Mouse (Mus musculus) MEL (cell line): ENCODE data around the gene Gm5800. TPM values are rescaled to one million over a fixed set of nuclear protein-coding genes. Genes with fewer than 3 reads are reported as not detected.

Source experiments
- DNase-seq: peaks from one replicate; pipeline ENCODE4 v3.0.0; 2011; ENCODE audit warnings: low read depth, low spot score
- H3K27ac ChIP-seq: 2 replicates; pipeline ENCODE4 v1.5.1; 2012; ENCODE audit warnings: low read depth, mild to moderate bottlenecking, control low read depth, low read length, moderate library complexity; ENCODE audit not compliant: control insufficient read depth
- H3K27me3 ChIP-seq, 2 experiments: fragments of 150-350 bp in 1 of 2; sonication (generic) in 1 of 2; 2 replicates each; pipeline ENCODE4 v1.6.1; 2012; ENCODE audit warnings: low read length in 2 of 2, mild to moderate bottlenecking in 2 of 2, improper control_type of control experiment in 1 of 2, moderate library complexity in 1 of 2; ENCODE audit not compliant: insufficient read depth in 2 of 2, control insufficient read depth in 1 of 2
- H3K36me3 ChIP-seq, 2 experiments: 2 replicates each; pipeline ENCODE4 v1.6.1; 2012 to 2014; ENCODE audit warnings: low read length in 2 of 2, improper control_type of control experiment in 1 of 2, inconsistent platforms in 1 of 2, mild to moderate bottlenecking in 1 of 2; ENCODE audit not compliant: insufficient read depth in 2 of 2, control insufficient read depth in 1 of 2
- H3K4me1 ChIP-seq, 2 experiments: fragments of 150-350 bp in 1 of 2; sonication (generic) in 1 of 2; 2 replicates each; pipeline ENCODE4 v1.6.1; 2012; ENCODE audit warnings: low read length in 2 of 2, improper control_type of control experiment in 1 of 2, mild to moderate bottlenecking in 1 of 2; ENCODE audit not compliant: insufficient read depth in 2 of 2, control insufficient read depth in 1 of 2
- H3K4me3 ChIP-seq, 2 experiments: fragments of 150-350 bp in 1 of 2; sonication (generic) in 1 of 2; 2 replicates each; pipeline ENCODE4 v1.5.1; 2012; ENCODE audit warnings: low read depth in 2 of 2, low read length in 2 of 2, mild to moderate bottlenecking in 2 of 2, moderate library complexity in 2 of 2, control low read depth in 1 of 2, improper control_type of control experiment in 1 of 2; ENCODE audit not compliant: control insufficient read depth in 1 of 2, insufficient read depth in 1 of 2
- H3K79me2 ChIP-seq: 2 replicates; pipeline ENCODE4 v1.6.1; 2012; ENCODE audit warnings: mild to moderate bottlenecking, low read length, moderate library complexity; ENCODE audit not compliant: control insufficient read depth, poor library complexity, insufficient read depth
- H3K9ac ChIP-seq: 2 replicates; pipeline ENCODE4 v1.6.1; 2012; ENCODE audit warnings: low read depth, mild to moderate bottlenecking, control low read depth, low read length, moderate library complexity; ENCODE audit not compliant: control insufficient read depth, poor library complexity, severe bottlenecking
- H3K9me3 ChIP-seq: fragments of 150-350 bp; sonication (generic); replicated peaks from 2 replicates; pipeline ENCODE4 v1.6.1; 2012; ENCODE audit warnings: mild to moderate bottlenecking, low read length, improper control_type of control experiment, moderate library complexity; ENCODE audit not compliant: insufficient read depth
- BHLHE40 ChIP-seq: IDR thresholded peaks from 2 replicates; pipeline ENCODE4 v1.6.1; 2012; ENCODE audit warnings: low read depth, mild to moderate bottlenecking, inconsistent platforms, low read length, improper control_type of control experiment, borderline replicate concordance
- ELF1 ChIP-seq: IDR thresholded peaks from 2 replicates; pipeline ENCODE4 v1.6.1; 2014; ENCODE audit warnings: low read depth, mild to moderate bottlenecking, inconsistent platforms, low read length, improper control_type of control experiment, moderate library complexity
- GABPA ChIP-seq: IDR thresholded peaks from 2 replicates; pipeline ENCODE4 v1.6.1; 2012; ENCODE audit warnings: low read depth, mild to moderate bottlenecking, inconsistent platforms, low read length, improper control_type of control experiment, moderate library complexity
- KAT2A ChIP-seq: conservative IDR thresholded peaks from 2 replicates; pipeline ENCODE4 v1.6.1; 2012; ENCODE audit warnings: low read depth, low read length, improper control_type of control experiment, inconsistent platforms
- TCF12 ChIP-seq: IDR thresholded peaks from 2 replicates; pipeline ENCODE4 v1.6.1; 2014; ENCODE audit warnings: low read depth, mild to moderate bottlenecking, inconsistent platforms, low read length, improper control_type of control experiment, moderate library complexity
- polyA plus RNA-seq, 2 experiments: library from polyadenylated mRNA; stranded (reverse) in 1 of 2; unstranded in 1 of 2; fragments of >175 nt in 1 of 2; fragments of >200 nt in 1 of 2; gene quantifications; 2 replicates each; pipeline versions ENCODE4 v1.2.1 to v1.2.4; 2012; ENCODE audit warnings: low replicate concordance in 2 of 2, low read depth in 1 of 2; ENCODE audit not compliant: insufficient read length in 2 of 2, insufficient read depth in 1 of 2, missing spikeins in 1 of 2
- total RNA-seq: library from RNA; depleted of rRNA; stranded (reverse); fragments of 300-350 nt; gene quantifications from 2 replicates; pipeline ENCODE4 v1.2.3, GENCODE M21; 2012; rRNA removed

The Gm5800 gene
- total and polyA plus RNA-seq, 3 experiments = not detected

GRCm38 (mm10) chr14:51677269-51677668 lies 39.7 kb downstream of the Gm5800 start:
- Histone ChIP-seq H3K36me3 (no peaks in the 10 kb centered on the region), H3K4me3 (no peak overlapping the region), H3K27me3 (no peaks in the 10 kb centered on the region), H3K79me2 (no peaks in the 10 kb centered on the region), H3K4me1 (no peaks in the 10 kb centered on the region), H3K9me3 (no peaks in the 10 kb centered on the region), H3K27ac (no peak overlapping the region), H3K9ac (no peak overlapping the region)
- no peak for DNase-seq
- TF ChIP-seq BHLHE40 = no peak
- no peak for TF ChIP-seq GABPA
- no peak for TF ChIP-seq ELF1
- no peak for TF ChIP-seq KAT2A
- no peak for TF ChIP-seq TCF12

Other genes starting within 250 kb of the Gm5800 start
- gene Gm5622, start 164.4 kb downstream of the Gm5800 start, total RNA-seq = not detected in 2 replicates
- not detected for gene Gm5622, start 164.4 kb downstream of the Gm5800 start, polyA plus RNA-seq
- gene Gm17175, start 143.1 kb downstream of the Gm5800 start, total RNA-seq = not detected in 2 replicates
- not detected for gene Gm17175, start 143.1 kb downstream of the Gm5800 start, polyA plus RNA-seq
- gene Gm17174, start 125.0 kb downstream of the Gm5800 start, total RNA-seq = not detected in 2 replicates
- gene Gm17174, start 125.0 kb downstream of the Gm5800 start, polyA plus RNA-seq = not detected
- not detected in 2 replicates for gene Gm17078, start 105.9 kb downstream of the Gm5800 start, total RNA-seq
- not detected for gene Gm17078, start 105.9 kb downstream of the Gm5800 start, polyA plus RNA-seq
- gene Gm4181, start 81.5 kb downstream of the Gm5800 start, total RNA-seq = not detected in 2 replicates
- gene Gm4181, start 81.5 kb downstream of the Gm5800 start, polyA plus RNA-seq = not detected
- gene Gm17079, start 21.7 kb downstream of the Gm5800 start, total RNA-seq = not detected in 2 replicates
- not detected for gene Gm17079, start 21.7 kb downstream of the Gm5800 start, polyA plus RNA-seq
- not detected in 2 replicates for gene Ang4, start 56.4 kb upstream of the Gm5800 start, total RNA-seq
- gene Ang4, start 56.4 kb upstream of the Gm5800 start, polyA plus RNA-seq = not detected
- not detected in 2 replicates for gene AY358078, start 82.9 kb upstream of the Gm5800 start, total RNA-seq
- not detected for gene AY358078, start 82.9 kb upstream of the Gm5800 start, polyA plus RNA-seq
- gene Ear6, start 136.5 kb upstream of the Gm5800 start, total RNA-seq = not detected in 2 replicates
- gene Ear6, start 136.5 kb upstream of the Gm5800 start, polyA plus RNA-seq = not detected
- gene Mettl17, start 167.7 kb upstream of the Gm5800 start, total RNA-seq = 26.1 and 28.3 TPM in 2 replicates
- 10 to 100 TPM in 1 of 2 experiments, not detected in 1; 54.4 TPM for gene Mettl17, start 167.7 kb upstream of the Gm5800 start, polyA plus RNA-seq
- gene Slc39a2, start 175.7 kb upstream of the Gm5800 start, total RNA-seq = 0.07 TPM in 1 of 2 replicates, not detected in the other
- gene Slc39a2, start 175.7 kb upstream of the Gm5800 start, polyA plus RNA-seq = under 1 TPM in 1 of 2 experiments, not detected in 1; 0.07 TPM
- gene Ndrg2, start 197.0 kb upstream of the Gm5800 start, total RNA-seq = 11.2 and 17.0 TPM in 2 replicates
- gene Ndrg2, start 197.0 kb upstream of the Gm5800 start, polyA plus RNA-seq = 10 to 100 TPM in 1 of 2 experiments, not detected in 1; 48.6 TPM
- gene Tppp2, start 201.2 kb upstream of the Gm5800 start, total RNA-seq = not detected in 2 replicates
- not detected for gene Tppp2, start 201.2 kb upstream of the Gm5800 start, polyA plus RNA-seq
- not detected in 2 replicates for gene Rnase13, start 205.6 kb upstream of the Gm5800 start, total RNA-seq
- not detected for gene Rnase13, start 205.6 kb upstream of the Gm5800 start, polyA plus RNA-seq